Mouse (Mus musculus): ENCODE data around the gene Rrp7a.
"Not testable (repeated sequence)": the region's sequence is repeated elsewhere in the genome, so short reads cannot be mapped to it uniquely, and the experiment has no call there.

Gene Rrp7a

DNA sequence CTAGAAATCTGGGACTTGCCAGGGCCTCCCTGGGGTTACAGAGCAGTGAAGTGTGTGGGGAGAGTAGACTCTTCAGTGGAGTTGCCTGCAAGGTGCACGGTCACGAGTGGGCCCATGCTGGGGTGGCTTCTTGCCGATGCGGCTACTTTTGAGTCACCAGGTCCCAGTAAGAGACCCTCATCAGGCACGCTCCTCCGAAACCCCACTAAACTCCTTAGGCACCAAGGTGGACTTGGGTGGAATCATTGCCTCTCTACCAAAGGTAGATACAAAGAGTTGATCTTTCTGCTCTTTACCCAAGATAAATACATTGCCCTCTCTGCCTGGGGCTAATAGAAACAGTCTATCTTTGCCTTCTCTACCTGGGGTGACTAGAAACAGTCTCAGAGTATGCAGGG, 35.1 kb upstream of the Rrp7a start:
- no peak for ATAC-seq (ENCODE audit: insufficient number of reproducible peaks, low FRiP score, low TSS enrichment)

DNA sequence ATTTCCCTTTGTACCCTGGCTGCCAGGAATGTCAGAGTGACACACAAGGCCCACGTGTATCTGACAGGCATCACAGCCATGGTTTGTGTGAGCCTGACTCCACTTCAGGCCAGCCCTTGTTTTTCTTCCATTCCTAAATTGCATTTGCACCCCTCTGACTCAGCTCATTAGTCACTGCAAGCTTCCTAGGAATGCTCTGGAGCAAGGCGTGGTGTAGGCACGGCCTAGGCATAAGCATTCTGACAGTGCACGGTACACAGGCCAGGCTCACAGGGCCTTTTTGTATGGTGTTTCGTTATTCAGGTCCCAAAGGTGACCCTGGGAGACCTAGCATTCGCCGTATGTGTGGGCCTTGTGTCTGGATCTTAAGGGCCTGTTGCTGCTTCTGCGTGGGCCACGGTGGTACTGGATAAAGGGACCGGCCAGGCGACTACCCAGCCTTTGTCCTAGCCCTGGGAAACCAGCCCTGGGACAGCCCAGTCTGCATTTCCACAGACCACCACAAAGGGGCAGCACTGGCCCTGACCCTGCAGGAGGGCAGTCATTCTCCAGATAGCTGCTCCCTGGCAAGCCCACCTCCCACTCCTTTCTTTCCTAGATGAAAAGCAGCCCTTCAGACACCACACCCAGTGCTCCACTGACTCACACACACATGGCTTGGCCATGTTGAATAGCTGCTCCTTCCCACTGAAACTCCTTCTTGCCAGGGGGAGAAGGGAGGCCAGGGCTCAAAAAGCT, 34.5 kb upstream of the Rrp7a start:
- no peak for ATAC-seq (ENCODE audit: insufficient number of reproducible peaks, low FRiP score, low TSS enrichment)

DNA sequence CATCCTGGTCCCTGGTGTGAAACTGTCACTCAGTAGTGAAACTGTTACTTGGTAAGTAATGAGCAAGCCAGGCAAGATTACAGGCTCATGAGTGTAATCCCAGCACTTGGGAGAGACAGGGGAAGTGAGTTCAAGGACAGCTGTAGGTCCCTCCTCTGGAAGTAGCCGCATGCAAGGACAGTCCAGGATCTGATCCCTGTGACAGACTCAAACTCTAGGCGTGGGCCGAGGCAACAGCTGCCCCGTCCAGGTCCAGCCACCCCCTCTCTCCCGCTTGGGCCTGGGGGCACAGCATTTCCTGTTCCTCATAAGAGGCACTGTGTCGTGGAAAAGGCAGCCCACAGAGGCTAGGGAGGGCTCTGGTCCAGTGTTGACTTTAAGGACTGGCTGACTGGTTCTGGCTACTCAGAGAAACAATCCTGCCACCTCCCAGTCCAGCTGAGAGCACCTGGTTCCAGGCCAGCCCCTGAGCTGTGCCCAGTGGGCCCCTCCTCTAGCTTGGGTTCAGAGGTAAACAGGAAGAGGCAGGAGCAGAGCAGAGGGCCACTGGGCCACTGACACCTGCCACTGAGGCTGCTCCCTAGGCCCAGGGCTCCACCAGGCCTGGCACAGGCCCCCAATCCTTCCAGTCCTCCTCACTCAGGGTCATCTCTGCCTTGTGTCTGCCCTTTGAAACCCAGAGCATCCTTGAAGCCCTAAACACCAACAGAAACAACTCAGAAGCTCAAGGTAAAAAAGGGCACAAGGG, 33.2 kb upstream of the Rrp7a start:
- no peak for ATAC-seq (ENCODE audit: insufficient number of reproducible peaks, low FRiP score, low TSS enrichment)

DNA sequence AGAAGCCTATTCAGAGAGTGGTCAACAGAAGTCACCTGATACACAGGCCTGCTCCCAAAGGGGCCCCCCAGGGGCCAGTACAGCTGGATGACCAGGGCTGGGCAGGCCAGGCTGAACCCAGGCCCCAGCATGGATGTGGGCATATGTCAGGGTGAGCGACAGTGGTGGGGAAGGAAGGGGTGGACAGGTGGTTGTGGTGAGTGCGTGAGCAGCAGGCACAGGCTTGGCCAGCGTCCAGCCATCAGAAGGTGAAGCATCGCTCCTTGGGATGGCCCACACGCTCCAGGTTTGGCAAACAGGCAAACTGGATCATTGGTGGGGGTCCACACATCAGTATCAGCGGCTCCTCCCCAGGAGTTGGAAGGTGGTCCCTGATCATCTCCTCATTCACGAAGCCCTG, 31.7 kb upstream of the Rrp7a start:
- ATAC-seq (ENCODE audit: insufficient number of reproducible peaks, low FRiP score, low TSS enrichment) = no peak

DNA sequence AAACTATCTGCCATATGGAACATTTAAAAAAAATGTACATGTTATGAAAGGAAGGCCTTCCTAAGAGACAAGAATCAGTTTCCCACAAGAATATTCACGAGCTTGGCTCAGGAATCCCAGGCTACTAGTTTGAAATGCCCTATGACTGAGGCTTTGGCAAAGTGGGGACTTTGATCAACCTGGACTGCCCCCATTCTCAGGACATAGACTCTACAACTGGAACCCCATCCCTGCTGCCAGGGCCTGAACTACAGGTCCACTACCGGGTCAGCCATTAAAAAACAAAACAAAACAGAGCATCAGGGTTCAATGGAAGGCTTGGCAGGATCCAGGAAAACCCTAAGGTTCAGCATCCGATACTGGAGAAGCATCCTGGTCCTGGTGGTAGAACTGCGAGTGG, 28.1 kb upstream of the Rrp7a start:
- ATAC-seq (ENCODE audit: insufficient number of reproducible peaks, low FRiP score, low TSS enrichment) = no peak

DNA sequence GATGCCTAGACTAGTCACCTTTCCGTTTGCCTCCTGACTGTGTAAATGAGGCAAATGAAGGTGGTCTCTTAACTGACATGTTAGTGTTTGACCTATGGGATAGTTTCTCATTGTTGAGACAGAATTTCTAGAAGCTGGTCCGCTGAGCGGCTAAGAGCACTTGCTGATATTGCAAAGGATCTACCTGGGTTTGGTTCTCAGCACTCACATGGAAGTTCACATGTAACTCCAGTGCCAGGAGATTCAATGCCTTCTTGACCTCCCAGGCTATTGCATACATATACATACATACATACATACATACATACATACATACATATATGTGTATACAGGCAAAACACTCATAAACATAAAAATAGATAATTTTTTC, 27.5 kb upstream of the Rrp7a start:
- ATAC-seq (ENCODE audit: insufficient number of reproducible peaks, low FRiP score, low TSS enrichment) = no peak

DNA sequence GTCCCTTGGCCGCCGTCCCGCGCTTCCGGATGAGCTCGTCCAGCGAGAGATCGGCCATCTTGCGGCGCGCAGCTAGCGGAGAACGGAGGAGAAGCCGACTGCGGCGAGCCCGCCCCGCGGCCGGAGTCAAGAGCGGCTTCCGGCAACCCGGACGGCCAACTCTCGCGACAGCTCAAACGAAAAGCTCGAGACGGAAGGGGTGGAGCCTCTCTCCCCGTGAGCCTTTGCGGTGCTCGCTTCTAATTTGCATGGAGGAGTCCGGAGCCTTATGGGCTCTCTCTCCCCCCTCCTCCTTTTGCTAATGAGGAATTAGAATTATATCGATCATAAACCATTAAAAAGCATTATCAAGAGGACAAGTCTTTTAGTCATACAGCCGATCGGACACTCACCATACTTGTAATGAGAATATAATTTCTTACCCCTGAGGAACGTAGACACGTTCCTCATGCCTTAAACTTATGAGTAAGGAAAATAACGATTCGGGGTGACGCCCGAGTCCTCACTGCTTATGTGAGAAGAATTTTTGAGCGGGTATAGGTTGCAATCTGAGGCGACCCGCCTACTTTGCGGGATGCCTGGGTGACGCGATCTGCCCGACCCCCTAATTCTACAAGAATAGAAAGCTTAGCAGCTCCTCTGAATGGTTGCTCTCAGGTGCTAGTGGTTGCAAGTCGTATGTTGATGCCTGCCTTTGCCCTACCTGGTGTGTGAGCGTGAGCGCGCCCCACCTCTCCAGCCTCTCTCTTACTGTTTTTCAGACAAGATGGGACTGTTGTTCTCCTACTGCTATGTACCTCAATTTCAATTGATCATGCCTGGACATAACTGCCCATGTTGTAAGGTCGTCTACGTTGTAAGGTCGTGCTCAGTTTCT, 26.8 kb upstream of the Rrp7a start, which contains the start of gene Poldip3:
Gene Poldip3 (minus strand): TSS at position 189 of the 877 bp plus-strand sequence.
- peak; percentile 93 for ATAC-seq (ENCODE audit: insufficient number of reproducible peaks, low FRiP score, low TSS enrichment)

DNA sequence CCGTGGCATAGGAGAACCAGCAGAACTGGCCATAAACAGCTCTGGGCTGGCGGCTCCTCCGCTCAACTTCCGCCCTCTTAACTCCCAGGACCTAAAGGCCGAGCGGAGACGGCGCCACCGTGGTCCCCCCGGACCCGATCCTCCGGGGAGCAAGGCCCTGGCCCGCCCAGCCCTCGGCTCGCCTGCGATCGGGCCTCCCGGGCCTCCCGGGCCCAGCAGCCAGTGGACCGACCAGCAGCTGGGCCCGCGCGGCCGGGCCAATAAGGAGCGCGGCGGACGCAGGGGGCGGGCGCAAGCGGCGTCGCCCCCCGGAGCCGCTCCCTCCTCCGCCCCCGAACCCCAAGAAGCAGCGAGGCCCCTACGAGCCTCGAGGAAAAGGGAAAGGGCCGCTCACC, 26.2 kb upstream of the Rrp7a start:
- peak; percentile 78 for ATAC-seq (ENCODE audit: insufficient number of reproducible peaks, low FRiP score, low TSS enrichment)

DNA sequence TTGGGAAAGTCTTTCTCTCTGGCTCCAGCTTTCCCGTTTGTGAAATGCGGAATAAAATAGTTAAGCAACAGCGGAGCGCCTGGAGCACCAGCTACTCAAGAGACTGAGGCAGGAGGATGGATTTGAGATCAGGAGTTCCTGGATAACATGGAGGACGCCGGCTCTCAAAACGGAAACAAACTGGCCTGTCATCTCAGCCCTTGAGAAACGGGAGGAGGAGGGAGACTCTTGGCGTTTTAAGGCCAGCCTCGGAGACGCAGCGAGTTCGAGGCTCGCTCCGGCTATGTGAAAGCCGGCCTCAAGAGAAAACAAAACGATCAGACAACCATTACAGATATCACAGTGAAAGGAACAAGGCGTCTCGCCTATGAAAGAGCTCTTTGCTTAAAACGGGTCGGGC, 25.8 kb upstream of the Rrp7a start:
- no peak for ATAC-seq (ENCODE audit: insufficient number of reproducible peaks, low FRiP score, low TSS enrichment)

DNA sequence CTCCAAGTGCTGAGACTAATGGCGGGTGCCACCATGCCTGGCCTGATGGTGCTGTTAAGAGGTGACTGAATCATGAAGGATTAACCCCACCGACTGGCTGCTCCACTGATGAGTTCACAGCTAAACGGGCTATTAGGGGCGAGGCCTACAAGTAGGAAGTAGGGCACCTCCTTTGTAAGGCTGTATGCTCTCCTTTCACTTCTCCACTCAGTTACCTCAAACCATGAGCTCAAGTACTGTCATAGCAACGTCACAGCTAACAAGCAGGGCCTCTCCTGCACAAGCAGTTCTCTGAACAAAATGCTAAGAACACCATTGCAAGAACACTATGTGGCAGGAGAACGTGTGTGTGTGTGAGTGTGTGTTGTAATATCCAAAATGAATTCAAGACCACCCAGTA, 22.9 kb upstream of the Rrp7a start:
- no peak for ATAC-seq (ENCODE audit: insufficient number of reproducible peaks, low FRiP score, low TSS enrichment)

DNA sequence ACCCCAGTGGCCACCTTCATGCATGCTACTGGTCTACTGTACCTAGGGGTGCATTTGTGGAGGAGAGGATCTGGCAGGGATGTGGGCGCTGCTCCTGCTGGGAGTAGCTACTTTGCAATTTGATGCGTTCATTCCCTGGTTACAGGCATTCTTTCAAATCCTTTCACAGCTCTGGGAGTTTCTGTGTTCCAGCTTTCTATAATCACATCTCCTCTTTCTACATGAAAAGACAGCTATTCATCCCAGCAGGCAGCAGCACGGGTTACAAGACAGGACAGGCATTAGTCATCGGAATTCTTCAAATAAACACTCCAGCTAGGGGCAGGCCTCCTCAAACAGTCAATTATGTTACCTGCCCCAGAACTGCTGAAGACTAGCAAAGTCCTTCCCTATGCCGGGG, 20.3 kb upstream of the Rrp7a start:
- ATAC-seq (ENCODE audit: insufficient number of reproducible peaks, low FRiP score, low TSS enrichment) = no peak

DNA sequence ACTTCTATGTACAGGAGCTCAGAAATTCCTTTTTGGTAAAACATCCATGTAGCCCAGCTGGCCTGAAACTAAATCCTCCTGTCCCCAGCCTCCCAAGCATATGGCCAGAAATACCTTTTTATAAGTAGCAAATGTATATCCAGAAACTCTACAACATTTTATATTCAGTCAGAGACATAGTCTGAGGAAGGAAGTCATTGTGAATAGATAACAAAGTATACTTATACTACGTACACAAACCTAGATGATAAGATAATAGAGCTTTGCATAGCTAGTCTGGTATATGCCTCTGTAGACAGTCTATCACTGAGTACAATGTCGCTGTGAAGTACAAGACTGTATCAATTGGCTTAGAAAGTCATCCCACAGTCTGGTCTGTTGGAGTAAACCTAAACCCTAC, 13.1 kb upstream of the Rrp7a start:
- ATAC-seq (ENCODE audit: insufficient number of reproducible peaks, low FRiP score, low TSS enrichment) = no peak

DNA sequence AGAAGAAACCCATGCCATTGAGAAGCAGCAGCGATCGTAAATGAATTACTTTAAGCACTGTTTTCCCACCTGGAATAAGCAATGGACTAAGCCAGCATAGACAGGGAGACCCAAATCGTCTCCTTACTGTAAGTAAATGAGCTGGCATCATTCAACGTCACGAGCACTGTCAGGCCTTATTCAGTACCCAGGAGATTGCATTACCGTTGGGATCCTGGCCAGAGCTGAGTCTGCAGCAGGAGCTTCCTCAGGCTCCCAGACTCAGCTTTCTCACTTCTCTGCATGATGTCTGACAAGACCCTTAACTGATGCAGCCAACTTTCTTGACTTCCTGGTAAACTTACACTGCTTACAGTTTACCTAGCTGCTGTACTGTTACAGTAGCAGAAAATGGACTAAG, 12.1 kb upstream of the Rrp7a start:
- ATAC-seq (ENCODE audit: insufficient number of reproducible peaks, low FRiP score, low TSS enrichment) = no peak

DNA sequence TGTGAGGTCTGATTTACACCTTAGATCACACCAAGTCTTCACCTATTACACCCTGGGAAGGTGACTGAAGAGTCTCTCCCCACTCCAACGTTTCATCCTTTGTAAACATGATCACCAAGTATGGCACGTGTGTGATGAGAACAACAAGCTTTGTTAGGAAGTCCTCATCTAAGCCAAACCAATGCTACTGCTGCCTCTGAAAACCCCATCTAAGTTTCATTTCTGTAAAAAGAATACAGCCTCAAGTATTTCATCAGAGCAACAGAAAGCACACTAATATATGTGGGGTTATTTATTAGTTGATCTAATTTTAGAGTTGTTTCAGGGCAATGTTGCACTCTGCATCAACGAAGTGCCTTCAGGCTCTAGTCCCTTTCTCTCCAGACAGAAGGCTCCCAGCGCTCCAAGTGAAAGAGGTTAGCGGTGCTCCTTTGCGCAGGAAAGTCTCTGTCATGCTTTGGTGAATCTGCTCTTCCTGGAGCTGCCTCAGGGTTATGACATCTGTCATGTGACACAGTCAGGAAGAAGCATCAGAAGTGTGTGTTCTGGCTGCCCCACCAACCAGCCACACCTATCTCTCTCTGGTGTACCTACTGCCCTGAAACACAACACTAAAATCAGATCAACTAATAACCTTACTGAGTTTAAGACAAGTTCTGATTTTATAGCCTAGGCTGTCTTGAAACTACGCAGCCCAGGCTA, 7.1 kb upstream of the Rrp7a start:
- no peak for ATAC-seq (ENCODE audit: insufficient number of reproducible peaks, low FRiP score, low TSS enrichment)

DNA sequence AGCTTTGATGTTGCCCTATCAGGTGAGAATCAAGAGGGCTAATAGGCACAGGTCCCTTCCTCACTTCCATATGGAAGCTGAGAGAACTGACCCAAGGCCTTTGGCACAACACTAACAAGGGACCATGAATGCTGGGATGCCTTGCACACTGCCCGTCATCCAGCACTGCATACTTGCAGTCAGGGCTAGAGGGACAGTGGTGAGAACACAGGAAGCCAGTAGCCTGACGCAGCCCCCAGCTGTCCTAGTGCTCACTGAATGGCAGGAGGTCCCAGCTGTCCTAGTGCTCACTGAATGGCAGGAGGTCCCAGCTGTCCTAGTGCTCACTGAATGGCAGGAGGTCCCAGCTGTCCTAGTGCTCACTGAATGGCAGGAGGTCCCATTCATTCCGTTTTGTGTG, 4.4 kb upstream of the Rrp7a start:
- ATAC-seq (ENCODE audit: insufficient number of reproducible peaks, low FRiP score, low TSS enrichment) = not testable (repeated sequence)

DNA sequence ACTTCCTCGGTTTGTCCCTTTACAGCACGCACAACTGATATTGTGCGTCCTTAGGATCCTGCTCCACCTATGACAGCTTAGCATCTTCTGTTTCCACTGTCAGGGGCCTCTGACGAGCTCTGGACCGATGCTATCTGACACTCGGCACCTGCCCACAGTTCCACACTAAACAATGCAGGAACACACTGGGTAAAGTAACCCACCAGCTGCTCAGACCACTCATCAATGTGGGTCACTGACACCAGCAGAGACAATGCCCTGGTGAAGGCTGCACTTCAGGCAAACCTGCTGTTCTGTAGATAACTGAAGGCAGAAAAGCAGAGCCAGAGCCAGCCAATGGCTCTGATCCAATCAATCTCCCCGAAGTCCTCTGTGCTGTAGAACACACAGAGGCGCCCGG, 4.0 kb upstream of the Rrp7a start:
- no peak for ATAC-seq (ENCODE audit: insufficient number of reproducible peaks, low FRiP score, low TSS enrichment)

DNA sequence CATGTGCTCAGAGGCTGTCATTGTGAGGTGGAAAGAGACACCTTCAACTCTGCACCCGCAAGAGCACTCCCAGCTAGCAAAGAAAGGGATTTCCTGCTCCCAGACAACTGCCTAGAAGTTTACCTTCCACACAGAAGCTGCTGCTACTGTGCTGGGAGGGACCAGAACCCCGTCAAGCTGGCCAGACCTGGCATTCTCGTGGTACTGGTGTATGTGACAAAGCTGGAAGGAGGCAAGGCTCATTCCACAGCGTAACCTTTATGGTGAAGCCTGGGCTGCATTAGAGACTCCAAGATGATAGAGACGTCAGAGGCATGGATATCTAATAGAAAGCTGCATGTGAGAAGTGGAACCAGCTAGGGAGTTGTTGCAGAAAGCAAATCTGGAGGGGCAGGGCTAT, 2.0 kb upstream of the Rrp7a start:
- ATAC-seq (ENCODE audit: insufficient number of reproducible peaks, low FRiP score, low TSS enrichment) = no peak

DNA sequence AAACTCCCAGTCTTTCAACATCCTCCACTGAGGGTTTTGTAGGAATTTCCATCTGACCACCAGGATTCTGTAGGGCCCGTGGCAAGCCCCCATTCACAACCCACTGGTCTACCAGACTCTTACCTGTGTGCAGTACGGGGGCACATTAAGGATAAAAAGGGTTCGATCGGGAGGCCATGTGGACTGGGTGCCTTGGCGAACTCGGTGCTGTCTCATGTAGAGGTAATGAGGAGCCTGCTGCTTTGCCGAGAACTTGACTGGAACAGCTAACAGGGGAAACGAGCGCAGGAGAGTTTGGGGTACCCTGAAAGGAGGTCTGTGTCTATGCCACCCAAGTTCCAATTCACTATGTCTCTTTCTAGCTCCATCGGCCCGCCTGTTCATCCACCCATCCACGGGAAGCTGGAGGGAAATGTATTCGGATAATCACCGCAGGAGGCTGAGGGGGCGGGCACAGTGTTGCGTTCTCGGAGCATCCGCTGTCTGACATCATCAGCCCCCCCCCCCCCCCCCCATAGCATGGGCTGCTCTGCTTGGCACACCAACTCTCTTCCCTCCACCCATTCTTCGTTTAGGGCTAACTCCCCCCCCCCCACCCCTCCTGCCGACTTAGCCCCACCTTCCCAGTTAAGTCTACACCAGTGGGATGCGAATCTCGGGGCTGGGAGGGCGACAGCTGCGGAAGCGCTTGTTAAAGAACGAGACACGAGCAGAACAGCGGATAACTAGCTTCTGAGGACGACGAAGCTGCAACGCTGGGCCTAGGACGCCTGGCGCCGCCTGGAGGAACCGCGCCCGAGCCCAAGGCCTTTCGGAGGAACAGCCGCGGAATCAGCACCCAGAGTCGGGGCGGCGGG, 664 bp downstream of the Rrp7a start:
- peak; percentile 27; the same call in 1 of the 2 replicates for ATAC-seq (ENCODE audit: insufficient number of reproducible peaks, low FRiP score, low TSS enrichment)

DNA sequence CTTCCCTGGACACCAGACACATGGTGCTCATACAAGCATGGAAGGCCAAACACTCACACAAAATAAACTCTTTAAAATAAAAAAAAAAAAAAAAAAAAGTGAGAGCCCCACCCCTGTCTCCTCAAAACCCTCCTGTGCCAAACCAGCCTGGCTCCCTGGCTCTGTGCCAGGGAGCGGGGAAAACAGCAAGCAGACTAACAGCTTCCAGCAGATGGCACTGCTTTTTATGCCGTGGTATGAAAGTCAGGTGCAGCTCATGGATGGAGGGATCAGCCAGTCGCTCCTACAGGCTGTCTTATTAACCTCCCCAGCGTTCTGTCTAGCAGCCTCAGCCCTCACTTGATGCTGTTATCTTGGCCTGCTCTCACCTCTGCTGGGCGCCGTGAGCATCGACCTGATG, 4.2 kb downstream of the Rrp7a start:
- ATAC-seq (ENCODE audit: insufficient number of reproducible peaks, low FRiP score, low TSS enrichment) = no peak

DNA sequence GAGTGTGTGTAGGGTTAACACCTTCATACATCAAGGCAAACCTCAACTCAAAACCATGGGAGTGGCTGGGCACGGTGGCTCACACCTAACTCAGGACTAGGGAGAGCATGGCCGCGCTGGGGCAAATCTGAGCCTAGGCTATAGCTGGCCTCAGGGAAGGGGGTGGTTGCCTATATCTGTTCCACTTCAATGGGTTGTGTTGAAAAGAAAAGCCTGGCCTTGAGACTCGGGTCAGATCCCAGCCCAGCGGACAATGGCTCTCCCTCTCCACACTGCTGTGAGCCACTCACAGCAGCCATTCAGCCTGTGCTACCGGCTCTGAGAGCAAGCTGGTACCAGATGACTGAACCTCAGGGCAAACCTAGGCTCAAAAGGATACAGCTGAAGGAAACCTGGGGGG, 7.5 kb downstream of the Rrp7a start:
- no peak for ATAC-seq (ENCODE audit: insufficient number of reproducible peaks, low FRiP score, low TSS enrichment)

Measured in cerebellum, adult (tissue).